Mouse (Mus musculus) ES-E14 (cell line): ENCODE results near the gene Cdc34b.

Source experiments
- CHD2 ChIP-seq: IDR thresholded peaks from 2 replicates; pipeline ENCODE4 v1.6.1; 2014; ENCODE audit warnings: mild to moderate bottlenecking, low read depth, low read length, inconsistent platforms
- HCFC1 ChIP-seq: IDR thresholded peaks from 2 replicates; pipeline ENCODE4 v1.6.1; 2012; ENCODE audit warnings: low read length, inconsistent platforms, borderline replicate concordance; ENCODE audit not compliant: insufficient read depth
- ZC3H11A ChIP-seq: IDR thresholded peaks from 2 replicates; pipeline ENCODE4 v1.6.1; 2012; ENCODE audit warnings: low read depth, mild to moderate bottlenecking, inconsistent platforms, low read length, borderline replicate concordance
- ZNF384 ChIP-seq: IDR thresholded peaks from 2 replicates; pipeline ENCODE4 v1.6.1; 2012; ENCODE audit warnings: low read depth, low read length, inconsistent platforms

- no peak for TF ChIP-seq ZNF384
- TF ChIP-seq CHD2, result no peak
- TF ChIP-seq HCFC1, result no peak
- TF ChIP-seq ZC3H11A, result no peak
Measured at GRCm38 (mm10) chr11:94741732-94742272, at the start of gene Cdc34b.
